Mouse (Mus musculus): Measurements from ENCODE around the gene Serinc3.
"Not testable (repeated sequence)": the region's sequence is repeated elsewhere in the genome, so short reads cannot be mapped to it uniquely, and the experiment has no call there.

Serinc3 gene

DNA sequence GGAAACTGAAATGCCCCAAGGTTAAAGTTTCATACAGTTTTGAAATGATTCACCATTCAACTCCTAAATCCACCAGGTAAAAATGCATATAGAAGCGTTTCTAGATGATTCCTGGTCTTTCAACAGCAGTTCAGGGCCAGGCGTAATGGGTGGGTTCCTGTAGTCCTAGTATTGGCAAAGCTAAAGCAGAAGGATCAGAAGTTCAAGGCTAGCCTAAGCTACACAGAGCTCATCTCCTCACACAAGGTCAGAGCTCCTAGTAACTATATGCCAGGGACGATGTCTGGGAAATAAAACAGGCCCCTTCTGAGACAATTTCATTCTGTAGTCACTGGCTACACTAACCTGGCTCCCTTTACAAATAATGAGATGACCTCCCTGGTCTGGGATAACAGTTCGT, 13.7 kb downstream of the Serinc3 start:
- no peak for DNase-seq (ENCODE audit: low spot score)

DNA sequence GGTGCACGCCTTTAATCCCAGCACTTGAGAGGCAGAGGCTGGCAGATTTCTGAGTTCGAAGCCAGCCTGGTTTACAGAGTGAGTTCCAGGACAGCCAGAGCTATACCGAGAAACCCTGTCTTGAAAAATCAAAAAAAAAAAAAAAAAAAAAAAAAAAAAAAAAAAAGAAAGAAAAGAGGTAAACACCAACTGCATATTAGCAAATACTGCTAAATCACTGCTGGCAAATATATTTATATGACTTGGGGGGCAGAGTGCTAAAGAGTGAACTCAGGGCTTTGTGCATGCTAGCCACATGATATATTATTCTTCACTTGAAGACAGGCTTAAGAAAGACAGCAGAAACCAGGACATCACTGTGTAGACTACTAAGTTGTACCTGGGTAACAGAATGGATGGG, 23.5 kb downstream of the Serinc3 start:
- DNase-seq (ENCODE audit: low spot score) = not testable (repeated sequence)

DNA sequence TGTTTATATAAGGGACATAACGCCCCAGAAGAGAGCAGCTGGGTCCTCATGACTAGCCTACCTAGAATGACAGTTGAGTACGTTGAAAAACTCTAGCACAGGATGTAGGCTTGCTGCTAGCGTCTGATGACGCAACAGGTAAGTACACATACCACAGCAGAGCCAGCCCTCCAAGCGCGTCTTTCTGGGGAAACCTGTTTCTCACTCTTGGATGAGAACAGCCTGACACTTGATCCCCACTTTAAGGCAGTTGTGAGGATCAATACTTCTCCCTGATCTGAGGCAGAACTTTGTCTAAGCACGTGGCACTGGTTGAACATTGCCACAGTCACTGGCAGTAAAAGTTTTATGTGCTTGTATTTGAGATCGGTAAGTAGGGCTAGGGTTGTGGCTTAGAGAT, 24.5 kb downstream of the Serinc3 start:
- no peak for DNase-seq (ENCODE audit: low spot score)

DNA sequence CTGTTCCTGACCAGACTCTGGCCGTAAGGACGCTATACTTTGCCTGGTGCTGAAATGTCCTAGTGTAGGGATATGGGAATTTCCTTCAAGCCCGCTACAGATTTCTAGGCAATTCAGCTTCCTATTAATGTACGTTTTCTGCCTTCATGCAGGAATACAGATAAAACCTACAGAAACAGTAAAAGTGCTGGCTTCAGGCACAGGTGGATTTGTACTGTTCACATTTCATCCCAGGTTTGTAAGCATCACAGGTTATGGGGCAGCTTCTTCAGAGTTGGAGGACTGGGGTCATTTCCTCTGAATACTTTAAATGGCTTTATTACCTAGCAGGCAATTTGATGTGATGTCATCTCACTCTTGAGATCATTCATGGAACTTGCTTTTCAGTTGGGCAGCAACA, 27.1 kb downstream of the Serinc3 start:
- no peak for DNase-seq (ENCODE audit: low spot score)

DNA sequence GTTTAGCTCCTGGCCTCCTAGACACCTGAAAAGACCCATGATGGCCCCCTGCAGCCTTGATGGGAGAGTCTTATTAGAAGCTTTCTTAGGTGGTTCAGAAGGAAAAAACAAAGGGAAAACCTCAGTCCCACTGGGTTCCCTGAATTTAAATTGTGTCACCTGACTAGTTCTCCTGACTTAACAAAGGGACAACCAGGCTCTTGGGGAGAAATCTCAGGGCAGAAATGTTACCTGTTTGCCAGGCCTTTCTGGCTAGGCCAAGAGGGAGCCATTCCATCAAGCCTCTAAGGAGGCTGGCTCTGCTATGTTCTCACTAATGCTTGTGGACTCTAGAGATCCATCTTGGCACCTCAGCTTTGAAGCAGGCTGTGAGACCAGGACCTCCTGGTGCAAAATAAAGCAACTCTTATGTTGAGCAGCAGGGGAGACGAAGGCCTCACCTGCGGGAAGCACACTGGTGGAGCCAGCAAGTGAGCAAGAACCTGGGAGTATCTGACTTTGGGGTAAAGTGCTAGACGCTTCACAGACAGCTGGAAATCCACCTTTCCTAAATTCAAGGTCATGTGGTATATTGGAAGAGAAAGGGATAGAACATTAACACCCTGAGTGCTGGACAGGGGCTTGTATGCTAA, 27.6 kb downstream of the Serinc3 start:
- DNase-seq (ENCODE audit: low spot score) = no peak

DNA sequence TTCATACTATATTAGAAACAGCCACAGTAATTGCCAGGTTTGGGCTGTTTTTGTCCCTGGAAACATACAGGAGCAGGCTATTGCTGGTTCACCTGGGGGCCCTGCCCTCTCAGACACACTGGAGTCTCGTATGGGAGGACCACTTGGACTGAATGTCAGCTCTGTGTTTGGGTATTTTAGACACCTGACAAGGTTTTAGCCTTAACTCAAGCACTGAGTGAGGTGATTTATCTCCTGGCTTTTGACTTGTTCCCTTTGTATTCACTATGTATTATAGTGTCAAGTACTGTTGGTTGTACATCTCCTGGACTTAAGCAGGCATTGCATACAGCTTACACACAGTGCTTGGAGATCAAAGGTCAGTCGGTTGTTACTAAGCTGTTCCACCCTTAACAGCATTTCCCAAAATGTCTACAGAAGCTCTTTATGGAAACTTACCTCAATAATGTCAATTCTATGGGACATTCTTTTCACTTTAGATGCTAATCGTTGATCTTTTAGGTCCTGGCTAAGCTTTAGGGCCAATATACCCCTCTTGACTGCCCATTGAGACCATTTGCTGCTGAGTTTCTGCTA, 28.2 kb downstream of the Serinc3 start:
- no peak for DNase-seq (ENCODE audit: low spot score)

DNA sequence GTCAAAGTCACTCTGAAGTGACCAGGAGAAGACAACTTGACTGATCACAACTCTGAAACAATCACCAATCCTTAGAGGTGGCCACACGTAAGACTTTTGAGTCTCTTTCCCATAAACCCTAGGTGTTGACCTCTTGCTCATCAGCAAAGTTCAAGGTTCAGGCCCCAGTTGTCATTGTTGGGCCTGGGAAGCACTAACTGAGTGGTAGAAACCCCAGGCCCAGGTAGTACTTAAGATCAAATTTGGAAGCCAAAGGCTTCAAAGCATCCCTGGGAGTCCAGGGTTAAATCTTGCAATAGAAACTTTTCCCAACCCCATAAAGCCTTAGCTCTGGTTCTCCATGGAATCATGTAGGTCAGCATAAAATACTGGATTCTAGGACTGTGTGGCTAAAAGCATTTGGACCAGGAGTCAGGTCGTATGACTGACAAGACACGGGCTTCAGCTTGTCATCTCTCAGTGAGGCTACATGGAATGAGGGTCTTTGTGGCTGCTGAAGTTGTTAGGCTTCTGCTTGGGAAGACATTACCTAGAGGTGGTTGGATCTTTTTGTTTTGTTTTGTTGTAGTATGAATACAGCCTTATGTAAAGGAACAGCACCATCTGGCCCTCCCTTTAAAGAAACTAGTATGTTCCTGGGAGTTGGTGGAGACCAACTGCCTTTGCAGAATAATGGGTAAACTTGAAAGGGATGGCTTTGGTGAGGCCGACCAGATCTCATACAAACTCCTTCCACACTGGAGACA, 28.9 kb downstream of the Serinc3 start:
- no peak for DNase-seq (ENCODE audit: low spot score)

DNA sequence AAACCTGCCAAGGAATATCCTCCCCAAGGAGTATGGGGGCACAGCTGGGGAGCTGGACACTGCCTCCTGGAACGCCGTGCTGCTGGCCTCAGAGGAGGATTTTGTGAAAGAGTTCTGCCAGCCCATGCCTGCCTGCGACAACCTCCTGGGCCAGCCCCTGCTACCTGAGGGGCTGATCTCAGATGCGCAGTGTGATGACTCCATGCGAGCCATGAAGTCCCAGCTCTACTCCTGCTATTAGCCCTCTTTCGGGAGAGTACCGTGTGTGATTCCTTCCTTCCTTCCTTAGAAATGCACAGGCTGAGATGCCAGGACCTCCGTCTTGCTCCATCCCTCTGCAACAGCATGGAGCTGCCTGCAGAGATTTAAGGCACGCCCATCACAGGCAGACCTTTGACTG, 29.5 kb downstream of the Serinc3 start:
- no peak for DNase-seq (ENCODE audit: low spot score)

DNA sequence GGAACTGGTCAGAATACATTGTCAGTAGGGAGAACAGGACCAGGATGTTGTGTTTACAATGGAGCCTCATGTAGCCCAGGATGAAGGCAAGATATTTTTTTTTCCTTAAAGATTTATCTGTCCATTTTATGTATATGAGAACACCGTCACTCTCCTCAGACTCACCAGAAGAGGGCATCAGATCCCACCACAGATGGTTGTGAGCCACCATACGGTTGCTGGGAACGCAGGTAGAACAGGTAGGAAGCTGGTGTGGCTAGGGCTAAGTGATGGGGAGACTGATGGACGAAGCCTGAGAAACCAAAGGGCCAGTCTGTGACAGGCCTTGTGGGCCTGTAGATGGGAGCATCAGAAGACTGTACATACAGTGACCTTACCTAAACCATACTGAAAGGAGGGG, 30.9 kb downstream of the Serinc3 start:
- DNase-seq (ENCODE audit: low spot score) = no peak

DNA sequence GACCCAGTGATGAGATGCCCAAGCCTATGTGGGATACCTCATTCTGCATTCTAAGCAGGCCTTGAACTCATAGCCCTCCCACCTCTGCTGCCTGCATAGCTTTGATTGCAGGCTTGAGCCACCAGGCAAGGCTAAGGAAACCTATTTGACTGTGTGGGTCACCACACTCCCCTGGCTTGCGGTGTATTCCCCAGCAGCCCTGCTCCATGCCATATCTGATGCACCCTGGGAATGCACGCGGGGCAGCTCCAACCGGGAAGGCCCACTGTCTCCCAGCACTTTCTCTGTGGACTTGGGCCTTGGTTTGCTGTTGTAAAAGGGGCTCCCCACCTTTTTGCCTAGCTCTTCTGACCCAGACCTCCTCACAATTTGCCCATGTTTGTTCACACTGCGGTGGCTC, 31.7 kb downstream of the Serinc3 start:
- no peak for DNase-seq (ENCODE audit: low spot score)

DNA sequence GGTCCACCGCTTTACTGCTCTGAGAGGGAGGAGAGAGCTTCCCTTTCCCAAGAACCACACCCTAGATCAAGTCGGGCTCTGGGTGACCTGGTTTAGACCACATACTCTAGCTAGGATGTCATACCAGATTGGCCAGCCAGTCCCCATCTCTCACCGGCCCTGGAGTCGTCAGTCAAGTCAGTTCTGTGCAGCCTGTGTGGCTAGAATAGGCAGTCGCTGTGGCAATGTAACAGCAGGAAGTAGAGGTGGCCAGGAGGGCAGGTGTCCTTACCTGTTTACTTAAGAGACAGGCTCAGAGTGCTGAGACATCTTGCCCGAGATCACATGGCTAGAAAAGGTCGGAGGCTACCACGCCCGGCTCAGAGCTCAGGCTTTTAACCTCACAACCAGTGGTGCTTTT, 33.8 kb downstream of the Serinc3 start:
- DNase-seq (ENCODE audit: low spot score) = no peak

DNA sequence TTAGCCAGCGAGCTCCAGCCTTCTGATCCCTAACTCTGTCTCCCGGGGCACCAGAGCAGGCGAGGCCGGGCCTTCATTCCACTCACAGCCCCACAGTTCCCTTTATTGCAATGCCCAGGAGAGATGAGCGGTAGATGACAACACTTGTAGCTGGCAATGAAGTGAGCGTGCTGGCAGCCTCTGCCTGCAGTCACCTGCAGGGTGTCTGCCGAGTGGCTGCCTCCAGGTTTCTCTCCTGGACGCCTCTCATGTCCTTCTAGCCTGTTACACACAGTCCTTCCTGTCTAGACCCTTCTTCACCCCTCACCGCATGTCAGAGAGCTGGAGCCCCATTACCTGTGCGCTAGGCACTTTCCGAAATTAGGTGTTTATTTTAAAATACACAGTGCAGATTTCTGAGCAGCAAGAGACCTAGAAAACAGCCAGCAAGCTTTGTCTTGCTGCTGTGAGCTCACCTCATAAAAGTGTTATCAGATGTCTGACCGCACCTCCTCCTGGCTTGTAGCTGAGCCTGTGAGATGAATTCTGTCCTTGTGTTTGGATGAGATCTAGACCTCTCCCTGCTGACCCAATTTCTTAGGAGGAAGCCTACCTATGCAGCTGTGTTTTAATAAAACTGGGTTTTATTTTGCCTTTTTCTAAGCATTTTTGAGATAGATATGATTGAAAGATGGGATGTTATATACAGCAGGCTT, 35.5 kb downstream of the Serinc3 start:
- no peak for DNase-seq (ENCODE audit: low spot score)

DNA sequence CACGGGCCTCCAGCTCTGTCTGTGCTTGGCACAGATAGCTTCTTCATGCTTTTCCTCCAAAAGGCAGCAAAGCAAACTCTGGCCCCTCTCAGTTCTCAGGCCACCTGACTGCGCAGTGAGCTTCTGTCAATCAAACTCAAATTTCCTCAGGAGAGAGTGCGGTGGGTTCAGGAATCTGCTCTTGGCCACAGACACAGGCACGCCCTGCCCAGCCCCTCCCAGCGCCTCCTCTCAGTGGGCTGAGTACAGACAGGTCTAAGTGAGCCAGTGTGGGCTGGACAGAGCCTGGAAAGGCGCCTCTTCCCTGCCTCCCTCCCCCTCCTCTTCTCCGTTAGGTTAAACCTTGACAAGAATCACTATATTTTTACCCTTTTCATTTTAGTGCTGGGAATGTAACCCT, 36.9 kb downstream of the Serinc3 start:
- DNase-seq (ENCODE audit: low spot score) = no peak

DNA sequence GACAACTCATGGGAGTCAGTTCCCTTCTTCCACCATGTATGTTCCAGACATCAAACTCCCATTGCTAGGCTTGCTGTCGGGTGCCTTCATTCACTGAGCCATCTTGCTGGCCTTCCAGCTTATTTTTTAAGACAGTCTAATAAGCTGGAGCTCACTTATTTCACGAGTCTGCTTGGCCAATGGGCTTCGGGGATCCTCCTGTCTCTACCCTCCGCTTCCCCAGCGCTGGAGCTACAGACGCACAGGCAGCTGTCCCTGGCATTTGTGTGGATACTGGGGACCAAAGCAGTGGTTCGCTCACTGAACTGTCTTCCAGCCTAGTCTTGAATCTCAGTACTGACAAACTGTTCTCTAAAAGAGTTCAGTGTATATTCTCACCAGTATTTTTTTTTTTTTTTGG, 38.8 kb downstream of the Serinc3 start:
- DNase-seq (ENCODE audit: low spot score) = no peak

DNA sequence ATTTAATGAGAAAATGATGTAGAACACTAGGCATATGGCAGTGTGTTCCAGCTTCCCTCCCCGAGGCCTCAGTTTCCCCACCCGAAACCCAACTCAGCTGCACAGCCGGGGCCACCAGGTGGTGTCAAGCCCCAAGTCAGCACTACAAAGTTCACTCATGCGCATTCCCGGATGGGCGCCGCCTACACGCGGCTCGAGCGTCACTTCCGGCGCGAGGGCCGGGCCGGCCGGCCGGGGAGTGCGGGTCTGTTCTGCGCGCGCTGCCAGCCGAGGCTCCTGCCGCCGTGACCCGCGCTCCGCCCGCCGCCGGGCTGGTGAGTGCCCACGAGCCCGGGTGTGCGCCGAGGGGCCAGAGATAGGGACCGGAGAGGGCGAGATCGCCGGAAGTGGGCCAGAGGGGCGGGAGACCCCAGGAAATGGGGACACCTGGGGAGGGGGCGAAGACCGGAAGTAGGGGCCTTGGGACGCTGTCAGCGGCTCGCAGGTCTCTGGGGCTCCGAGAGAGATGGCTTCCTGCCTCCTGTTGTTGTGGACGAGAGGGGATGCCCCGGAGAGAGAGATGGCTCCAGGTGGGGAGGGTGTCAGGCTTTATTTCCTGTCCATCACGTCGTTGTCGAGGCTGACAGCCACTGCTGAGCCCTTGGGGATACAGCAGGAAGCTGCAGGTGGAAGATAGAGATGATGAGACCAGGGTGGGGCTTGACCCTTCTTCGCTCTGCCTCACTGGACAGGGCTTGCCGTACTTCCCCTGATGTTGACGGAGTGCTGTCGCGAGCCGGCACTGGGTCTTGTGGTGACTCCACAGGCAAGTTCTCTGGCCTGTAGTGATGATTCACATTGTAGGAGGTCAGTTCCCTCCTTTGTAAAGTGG, 42.6 kb downstream of the Serinc3 start, which contains the start of gene Ttpal:
TSS of gene Ttpal (plus strand) at position 214 of the 871 bp plus-strand sequence.
- peak; percentile 82 for DNase-seq (ENCODE audit: low spot score)

DNA sequence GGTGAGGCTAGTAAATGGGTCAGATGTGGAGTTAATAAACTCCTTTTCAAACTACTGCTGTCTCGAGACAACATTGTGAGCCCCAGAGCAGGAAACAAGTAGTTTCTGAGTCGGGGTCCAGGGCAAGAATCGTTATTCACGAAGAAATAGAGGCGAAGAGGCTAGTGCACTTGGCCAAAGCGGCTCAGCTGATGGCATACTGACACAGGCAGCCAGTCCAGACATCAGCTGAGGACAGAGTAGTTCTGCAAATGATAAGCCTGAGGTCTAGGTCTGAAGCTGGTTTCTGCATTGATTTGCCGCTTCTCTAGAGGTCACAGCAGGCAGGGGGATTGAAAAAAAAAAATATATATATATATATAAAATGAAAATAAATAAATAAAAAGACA, 43.2 kb downstream of the Serinc3 start:
- DNase-seq (ENCODE audit: low spot score) = no peak

DNA sequence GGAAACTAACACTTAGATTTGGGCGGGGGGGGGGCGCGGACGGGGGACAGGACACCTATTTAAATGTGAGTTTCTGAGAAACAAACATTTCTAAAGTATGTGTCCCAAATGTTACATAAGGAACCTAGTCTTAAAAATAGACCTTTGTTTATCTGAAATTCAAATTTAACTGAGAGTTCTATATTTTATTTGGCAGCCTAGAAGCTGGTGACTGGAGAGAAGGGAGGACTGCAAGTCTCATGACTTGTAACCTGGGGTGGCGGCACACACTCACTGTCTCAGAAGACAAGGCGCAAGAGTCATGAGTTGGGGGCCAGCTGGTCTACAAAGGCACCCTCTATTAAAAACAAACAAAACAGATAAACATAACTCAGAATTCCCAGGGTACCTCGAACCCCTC, 43.9 kb downstream of the Serinc3 start:
- no peak for DNase-seq (ENCODE audit: low spot score)

DNA sequence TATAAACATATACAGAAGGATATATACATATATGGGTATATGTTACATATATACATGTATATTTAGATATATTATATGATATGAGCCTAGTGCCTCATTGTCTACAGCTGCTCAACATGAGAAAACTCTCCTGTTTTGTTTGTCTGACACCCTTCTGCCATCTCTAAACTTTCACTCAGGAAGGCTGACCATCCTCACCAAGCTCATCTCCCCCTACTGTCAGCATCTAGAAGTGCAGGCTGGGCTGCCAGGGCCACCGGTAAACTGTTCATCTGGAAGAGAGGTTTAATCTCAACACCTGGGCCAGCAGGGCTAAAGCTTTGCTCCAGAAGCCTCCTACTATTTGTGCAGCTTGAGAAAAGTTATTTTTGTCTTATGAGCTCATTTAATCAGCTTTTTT, 45.7 kb downstream of the Serinc3 start:
- DNase-seq (ENCODE audit: low spot score) = peak; percentile 39

DNA sequence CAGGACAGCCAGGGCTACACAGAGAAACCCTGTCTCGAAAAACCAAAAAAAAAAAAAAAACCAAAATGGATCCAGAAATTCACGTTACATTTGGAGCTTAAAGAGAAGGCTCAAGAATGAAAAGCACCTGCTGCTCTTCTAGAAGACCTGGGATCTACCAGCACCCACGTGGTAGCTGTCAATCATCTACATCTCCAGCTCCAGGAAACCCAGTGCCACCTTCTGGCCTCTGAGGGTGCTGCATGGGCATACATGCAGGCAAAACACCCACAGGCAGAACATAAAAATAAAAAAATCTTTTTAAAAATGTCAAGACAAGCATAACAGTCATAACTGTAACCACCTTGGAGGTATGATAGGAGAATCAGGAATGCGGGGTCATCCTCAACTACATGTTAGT, 47.3 kb downstream of the Serinc3 start:
- DNase-seq (ENCODE audit: low spot score) = no peak

DNA sequence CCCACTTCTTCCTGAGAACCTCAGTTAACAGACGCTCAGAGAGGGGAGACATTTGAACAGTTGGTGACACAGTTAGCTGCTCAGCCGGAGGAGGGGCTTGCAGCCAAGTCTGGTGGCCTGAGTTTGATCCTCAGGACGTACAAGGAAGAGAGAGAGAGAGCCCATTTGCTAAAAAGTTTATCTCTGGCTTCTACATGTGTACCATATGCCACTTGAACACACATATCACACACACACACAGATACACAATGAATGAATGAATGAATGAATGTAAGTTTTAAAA, 48.1 kb downstream of the Serinc3 start:
- no peak for DNase-seq (ENCODE audit: low spot score)

DNA sequence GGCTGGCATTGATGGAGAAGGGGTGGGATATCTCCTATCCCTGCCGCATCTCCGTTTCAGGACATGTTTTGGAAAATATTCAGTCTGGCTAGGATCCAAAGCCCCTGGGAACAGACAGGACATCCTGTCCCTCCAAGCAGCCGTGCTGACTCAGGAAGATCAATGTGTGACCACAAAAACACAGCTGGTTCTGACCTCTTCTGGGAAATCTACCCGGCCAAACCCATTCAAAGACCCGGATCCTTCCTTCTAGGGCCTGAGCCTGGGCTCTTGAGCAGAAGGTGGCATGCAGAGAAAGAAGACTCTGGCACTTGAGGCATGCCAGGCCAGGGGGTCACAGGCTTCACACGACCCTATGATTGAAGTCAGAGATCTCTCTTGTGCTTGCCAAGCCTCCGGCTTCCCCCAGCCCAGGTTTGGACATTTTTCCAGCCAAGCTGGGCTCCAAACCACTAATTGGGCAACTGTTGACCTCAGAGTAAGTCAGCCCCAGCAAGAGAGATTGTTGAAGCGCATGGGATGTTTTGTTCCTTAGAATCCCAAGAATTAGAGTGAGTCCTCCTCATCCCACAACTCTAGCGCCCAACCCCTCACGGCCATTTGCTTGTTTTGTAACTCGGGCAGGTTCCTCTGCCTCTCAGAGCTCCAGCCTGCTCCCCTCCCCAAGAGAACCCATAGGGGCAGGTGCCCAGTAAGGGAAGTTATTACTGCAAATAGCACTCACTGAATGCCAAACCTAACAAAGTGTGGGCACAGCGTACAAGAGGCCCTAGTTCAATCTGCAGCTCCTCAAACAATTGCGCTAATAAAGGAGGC, 48.7 kb downstream of the Serinc3 start:
- DNase-seq (ENCODE audit: low spot score) = no peak
